Mouse (Mus musculus): ENCODE data around the gene Defb47.
A peak's percentile ranks its signal among the peaks of the same experiment; 100 is the strongest.

Defb47 gene

DNA sequence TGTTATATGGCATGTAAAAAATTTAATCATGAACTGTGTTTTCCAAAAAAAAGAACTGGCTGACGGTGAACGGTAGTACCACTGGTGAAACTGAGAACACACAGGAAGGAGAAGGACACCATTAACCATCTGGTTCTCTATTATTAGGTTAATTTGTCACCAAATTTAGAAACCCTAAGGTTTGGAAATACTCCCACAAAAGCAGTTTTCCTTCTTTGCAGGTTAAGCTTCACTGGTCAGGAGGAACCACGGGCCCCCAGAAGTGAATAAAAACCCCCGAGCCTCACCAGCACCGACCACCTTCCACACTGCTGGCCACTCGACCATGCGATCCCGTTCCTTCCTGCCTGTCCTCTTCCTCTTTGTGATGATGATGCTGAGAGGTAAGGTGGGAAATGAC, at the start of gene Defb47:
Defb47 (plus strand) TSS at position 301 of the 400 bp plus-strand sequence.
- DNase-seq (ENCODE audit: low spot score) = no peak

- DNase-seq (ENCODE audit: low spot score) = no peak
Measured at GRCm38 (mm10) chr14:62956091-62956490, 41.8 kb upstream of the Defb47 start.

GRCm38 (mm10) chr14:62963632-62964031, 34.2 kb upstream of the Defb47 start:
- no peak for DNase-seq (ENCODE audit: low spot score)

DNA sequence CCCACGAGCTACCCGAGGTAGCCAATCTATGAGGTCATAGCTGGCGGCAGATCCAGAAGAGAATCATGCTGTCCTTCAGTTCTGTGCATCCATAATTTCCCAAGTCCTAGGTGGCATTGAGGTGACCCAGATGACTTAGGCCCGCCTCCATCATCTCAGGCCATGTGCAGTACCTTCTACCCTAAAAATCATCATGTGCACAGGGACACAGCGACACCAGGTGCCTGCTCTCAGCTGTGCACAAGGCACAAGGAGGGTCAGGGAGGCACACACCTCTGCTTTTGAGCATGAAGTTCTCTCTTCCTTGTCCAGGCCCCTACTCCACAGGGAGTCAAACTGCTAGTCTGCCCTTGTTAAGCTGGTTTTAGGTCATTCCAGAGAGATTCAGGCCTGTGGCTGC, 32.5 kb upstream of the Defb47 start:
- no peak for DNase-seq (ENCODE audit: low spot score)

DNA sequence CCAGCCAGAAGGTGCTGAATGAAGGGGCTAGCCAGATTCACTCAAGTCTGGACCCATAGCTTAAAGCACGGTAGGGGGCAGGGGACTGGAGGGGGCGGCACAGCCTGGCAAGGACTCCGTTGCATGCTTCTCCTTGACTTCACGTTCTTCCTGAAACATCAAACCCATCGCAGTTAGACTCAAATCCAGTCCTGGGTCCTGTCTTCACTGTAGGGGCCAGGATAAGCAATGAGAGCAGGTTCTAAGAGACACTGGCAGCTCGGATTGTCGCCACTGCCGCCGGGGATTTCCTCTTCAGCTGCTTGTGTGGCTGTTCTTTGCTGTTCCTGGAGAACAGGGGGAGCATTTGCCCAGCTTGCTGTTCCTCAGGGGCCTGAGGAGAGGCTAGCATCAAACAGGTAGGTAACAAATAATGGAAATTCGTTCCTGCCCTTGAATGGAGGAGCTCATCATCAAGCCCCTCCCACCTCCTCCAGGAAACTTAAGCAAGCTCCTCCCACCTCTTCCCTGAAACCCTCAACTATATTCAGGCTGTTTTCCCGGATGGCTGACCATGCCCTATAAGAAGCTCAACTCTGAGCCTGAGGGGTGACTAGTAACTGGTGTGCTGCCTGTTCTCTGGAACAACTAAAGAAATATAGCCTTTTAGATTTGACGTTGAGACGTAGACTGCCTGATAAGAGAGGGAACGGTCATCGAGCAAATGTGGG, 31.9 kb upstream of the Defb47 start:
- no peak for DNase-seq (ENCODE audit: low spot score)

- DNase-seq (ENCODE audit: low spot score) = peak; percentile 24
Measured at GRCm38 (mm10) chr14:62975046-62975445, 22.8 kb upstream of the Defb47 start.

DNA sequence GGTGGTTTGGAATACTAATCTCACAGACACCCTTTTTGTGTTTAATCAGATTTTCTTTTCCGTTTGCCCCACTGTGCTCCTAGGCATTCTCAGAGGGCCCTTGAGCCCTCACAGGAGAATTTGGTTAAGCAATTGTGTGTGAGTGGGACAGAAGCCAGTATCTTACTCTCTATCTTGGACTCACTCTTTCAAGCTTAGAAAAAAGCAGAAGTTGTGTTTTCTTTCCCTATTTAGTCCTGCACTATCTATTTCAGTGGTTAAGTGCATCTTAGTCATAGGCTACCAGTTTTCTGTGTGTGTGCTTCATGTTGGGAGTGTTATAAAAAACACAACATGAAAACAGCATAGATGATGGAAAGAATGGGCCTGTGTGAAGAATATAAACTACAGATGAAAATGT, 18.1 kb upstream of the Defb47 start:
- DNase-seq (ENCODE audit: low spot score) = no peak

DNA sequence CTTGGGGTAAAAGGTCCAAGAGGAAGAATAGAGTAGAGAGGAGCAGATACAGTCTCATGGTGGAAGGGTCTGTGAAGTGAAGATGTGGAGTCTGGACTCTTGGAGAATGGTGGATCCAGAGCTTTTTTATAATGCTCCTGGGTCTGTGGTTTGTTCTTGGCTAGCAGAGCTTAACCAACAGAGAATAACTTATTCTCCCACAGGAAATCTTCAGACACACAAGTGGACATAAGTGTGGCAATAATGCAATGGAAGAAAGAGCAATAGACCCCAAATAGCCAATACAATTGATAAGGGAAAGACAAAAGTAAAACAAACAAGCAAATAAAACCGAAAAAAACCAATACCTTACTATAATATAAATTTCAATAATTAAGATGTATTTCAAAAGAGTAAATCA, 13.5 kb upstream of the Defb47 start, which contains the start of gene Defb48:
Defb48 (minus strand) TSS at position 101 of the 400 bp plus-strand sequence.
- DNase-seq (ENCODE audit: low spot score) = no peak

DNA sequence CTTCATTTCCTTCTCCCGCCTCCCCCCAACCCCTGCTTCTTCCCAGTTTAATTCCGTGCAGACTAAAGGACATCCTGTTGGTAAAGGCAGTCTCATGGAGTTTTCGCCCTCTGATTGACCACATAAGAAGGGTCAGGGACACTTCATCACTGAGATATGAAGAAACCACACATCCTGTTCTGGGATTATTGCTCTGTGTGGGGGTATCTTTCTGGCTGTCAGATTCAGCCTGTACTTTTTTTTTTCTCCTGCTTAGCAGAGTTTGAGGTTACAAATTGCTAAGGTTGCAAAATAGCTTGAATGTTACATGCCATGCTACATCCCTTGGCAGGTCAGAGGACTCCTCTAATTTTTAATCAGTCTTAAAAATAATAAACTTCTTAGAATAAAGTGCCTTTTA, 6.6 kb upstream of the Defb47 start:
- DNase-seq (ENCODE audit: low spot score) = no peak

DNA sequence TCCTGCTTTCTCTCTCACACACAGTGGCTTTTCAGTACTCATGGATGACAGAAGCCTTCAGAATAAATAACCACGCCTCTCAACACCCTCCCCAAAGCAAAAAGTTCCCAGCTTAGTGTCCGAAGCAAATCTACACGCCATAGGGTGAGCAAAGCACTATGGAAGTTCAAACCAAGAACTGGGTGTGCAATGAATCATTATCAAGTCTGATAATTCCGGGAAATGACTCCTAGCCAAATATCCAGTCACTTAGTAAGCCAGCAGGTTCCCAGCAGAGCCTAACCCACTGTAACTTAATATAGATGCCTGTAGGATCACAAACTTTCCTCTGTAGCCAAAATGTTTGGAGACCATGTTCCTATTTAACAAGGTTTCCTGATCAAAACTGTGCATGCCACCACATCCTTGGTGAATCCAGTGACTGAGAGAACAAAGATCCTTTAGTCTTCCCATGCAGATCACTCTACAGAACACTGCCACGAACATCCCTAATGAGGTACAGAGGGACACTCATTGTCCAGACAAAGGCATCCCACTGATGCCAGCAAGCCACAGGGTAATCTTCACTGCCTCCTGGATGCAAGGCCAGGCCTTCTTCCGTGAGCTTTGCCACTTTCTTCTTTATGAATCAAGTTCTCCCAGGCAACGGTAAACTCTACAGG, 5.9 kb upstream of the Defb47 start:
- no peak for DNase-seq (ENCODE audit: low spot score)

- no peak for DNase-seq (ENCODE audit: low spot score)
Measured at GRCm38 (mm10) chr14:62998977-62999376, 1.1 kb downstream of the Defb47 start.

DNA sequence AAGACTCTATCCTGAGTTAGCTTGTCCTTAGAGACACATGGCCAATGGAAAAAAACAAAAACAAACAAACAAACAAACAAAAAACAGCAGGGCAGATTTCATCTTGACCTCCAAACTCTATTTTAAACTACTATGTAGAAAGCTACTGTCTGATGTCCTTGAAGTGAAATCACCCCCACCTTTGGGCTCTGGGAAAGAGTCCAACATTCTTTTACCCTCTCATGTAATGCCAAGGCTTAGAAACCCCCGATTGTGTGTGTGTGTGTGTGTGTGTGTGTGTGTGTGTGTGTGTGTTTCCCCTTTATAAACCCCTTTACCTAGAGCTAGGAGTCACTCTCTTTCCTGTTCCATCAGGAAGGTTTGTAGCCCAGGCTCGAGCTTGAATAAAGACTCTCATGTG, 4.7 kb downstream of the Defb47 start:
- no peak for DNase-seq (ENCODE audit: low spot score)

DNA sequence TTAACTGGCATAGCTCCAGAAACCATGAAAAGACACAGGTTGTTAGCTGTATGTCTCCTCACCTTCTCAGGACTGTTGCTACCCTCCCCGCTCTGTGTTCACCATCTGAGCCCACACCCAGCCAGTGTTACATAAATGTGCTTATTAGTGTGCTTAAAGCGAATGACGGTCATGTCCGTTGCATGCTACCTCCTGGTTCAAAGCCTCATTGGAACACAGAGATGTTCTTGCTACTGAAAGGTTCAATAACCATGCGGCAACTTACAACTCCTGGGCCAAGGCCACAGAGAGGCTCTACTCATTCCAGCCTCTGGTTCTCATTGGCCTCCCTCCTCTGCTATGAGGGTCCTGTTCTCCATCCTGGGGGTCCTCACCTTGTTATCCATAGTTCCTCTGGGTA, 13.6 kb downstream of the Defb47 start, which contains the start of gene Defb43:
Defb43 (plus strand) TSS at position 301 of the 400 bp plus-strand sequence.
- DNase-seq (ENCODE audit: low spot score) = no peak

- no peak for DNase-seq (ENCODE audit: low spot score)
Measured at GRCm38 (mm10) chr14:63013082-63013481, 15.2 kb downstream of the Defb47 start.

DNA sequence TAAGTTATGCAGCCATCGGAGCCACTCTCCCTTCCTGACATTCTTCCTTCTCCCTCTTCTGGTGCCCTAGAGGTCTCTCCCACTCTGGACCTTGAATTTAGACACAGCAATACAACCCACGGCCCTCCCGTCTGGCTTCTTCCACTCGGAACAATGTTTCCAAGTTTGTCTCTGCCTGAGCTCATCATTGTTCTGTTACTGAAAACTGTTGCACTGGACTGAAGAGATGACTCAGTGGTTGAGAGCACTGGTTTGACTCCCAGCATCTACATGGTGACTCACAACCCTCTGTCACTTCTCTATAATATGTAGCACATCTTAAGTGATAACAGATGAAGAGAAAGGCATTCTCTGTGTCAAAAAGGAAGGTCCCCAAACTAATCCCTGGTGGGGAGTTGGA, 16.8 kb downstream of the Defb47 start:
- no peak for DNase-seq (ENCODE audit: low spot score)

DNA sequence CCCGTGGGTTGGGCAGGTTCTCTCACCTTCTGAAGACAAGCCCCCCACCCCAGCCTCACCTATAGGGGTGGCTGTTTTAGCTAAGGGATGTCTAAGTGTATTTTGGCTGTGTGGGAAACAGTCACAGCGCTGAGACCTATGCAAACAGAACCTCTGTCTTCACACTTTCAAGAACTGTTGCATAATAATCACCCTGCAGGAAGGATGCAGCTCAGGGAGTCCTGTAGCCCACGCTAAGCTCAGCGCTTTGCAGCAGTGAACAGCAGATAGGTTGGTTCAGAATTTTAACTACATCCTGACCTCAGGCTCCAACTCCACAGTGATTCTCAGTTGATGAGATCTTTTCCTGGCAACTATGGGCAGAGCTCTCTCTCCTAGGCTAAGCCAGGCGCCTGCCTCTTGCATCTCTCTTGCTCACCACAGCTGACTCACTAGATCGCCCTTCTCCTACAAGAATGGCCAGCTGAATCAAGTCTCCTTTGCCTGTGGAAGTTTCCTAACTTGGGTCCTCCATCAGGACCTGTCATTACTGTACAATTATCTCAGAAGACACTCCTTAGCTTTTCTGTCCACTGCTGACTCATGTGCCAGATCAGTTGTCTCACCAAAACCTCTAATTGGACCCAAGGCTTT, 22.8 kb downstream of the Defb47 start:
- no peak for DNase-seq (ENCODE audit: low spot score)

DNA sequence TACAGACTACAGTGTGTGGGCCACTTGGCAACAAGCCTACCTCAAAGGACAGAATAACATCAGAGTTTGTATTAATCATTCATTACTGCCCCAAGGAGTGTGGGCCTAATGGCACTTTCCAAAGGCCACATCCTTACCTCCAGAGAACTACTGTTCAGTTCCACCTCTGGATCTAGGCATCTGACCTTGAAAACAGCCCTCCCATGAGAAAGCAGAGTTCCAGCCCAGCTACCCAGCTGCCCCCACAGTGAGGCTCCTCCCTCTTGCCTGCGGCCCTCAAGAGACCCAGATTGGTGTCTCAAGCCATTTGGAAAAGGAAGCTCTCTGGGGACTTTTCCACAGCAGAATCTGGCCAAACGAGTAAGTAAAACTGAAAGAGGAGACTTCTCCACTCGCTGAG, 48.8 kb downstream of the Defb47 start, which contains the start of gene Defb42:
Defb42 (plus strand) TSS at position 301 of the 400 bp plus-strand sequence.
- DNase-seq (ENCODE audit: low spot score) = no peak

DNA sequence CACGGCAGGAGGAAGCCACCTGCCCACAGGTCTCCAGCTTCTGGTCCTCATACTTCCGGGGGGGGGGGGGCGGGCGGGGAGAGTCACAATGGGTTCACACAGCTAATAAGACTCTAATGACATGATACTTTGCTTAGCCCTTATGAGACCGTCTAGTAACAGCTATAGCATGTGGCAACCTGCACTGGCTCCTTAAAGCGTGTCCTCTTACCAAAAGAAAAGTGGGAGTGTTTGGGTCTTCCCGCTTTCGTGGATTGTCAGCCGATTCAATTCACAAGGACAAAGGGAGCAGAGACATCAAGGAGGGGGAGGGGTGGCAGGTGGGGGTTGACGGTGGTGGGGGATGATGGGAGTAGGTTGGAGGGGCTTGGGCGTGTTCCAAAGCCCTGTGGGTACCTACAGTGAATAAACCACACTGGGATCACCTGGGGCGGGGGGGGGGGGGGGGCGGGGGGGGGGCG, 52.1 kb downstream of the Defb47 start, which contains the start of gene Defb30:
Defb30 (minus strand) TSS at position 51 of the 461 bp plus-strand sequence.
- no peak for DNase-seq (ENCODE audit: low spot score)
